ENCODE assay signal across 26 mouse cellular contexts in genomic region chr6:82846587-82847150, GRCm38 (mm10).
A peak's percentile ranks its signal among the peaks of the same experiment; 100 is the strongest.
DNase-seq lines count a peak whose midpoint lies in the region; ATAC-seq and TF ChIP-seq lines count a peak whose summit lies in the region.
"Had no signal": no experiment of that assay in that cellular context is flagged by ENCODE, and none has a peak within 500 bp of the region (broad histone marks: within the 10 kb centered on the region; RNA-seq: fewer than 3 reads in every experiment).

No protein-coding gene starts in this region.

- H3K4me2 ChIP-seq in stomach, postnatal 0 days (replicated peaks; ENCODE audit: low read depth), result no peak overlapping the region
- H3K4me2 ChIP-seq: heart, embryonic 12.5 days; hindbrain, embryonic 15.5 days; limb, embryonic 13.5 days; liver, embryonic 11.5 days; lung, embryonic 15.5 days had no signal

- TF ChIP-seq CTCF in layer of hippocampus, adult 2 months (conservative IDR thresholded peaks at IDR 0.05), result no peak
- TF ChIP-seq CTCF in stomach, postnatal 0 days (IDR thresholded peaks at IDR 0.05; ENCODE audit: low read depth), result no peak

- ATAC-seq in stomach, postnatal 0 days (ENCODE audit: low FRiP score, low TSS enrichment), result no peak
- ATAC-seq: forebrain, embryonic 14.5 days; inflammation-experienced regulatory T-cells, adult 6 months had no signal

- no peaks in the 10 kb centered on the region; the same call in 1 of the 2 replicates for H3K4me1 ChIP-seq in brown adipose tissue, adult 24 weeks (ENCODE audit: control insufficient read depth, insufficient read depth, insufficient read length, low read length)
- H3K4me1 ChIP-seq in stomach, postnatal 0 days (replicated peaks; ENCODE audit: control insufficient read depth, insufficient read depth), result no peaks in the 10 kb centered on the region
- H3K4me1 ChIP-seq: heart, embryonic 12.5 days; hindbrain, embryonic 15.5 days; limb, embryonic 13.5 days; lung, embryonic 15.5 days had no signal

- 0 out of 2 replicates have a peak overlapping the region, but pooled peaks have one; percentile 55 for H3K27ac ChIP-seq in layer of hippocampus, adult 2 months
- H3K27ac ChIP-seq in brown adipose tissue, adult 24 weeks (replicated peaks; ENCODE audit: low read depth, low read length), result peak overlapping the region; percentile 81
- H3K27ac ChIP-seq in stomach, postnatal 0 days (replicated peaks), result no peak overlapping the region
- H3K27ac ChIP-seq: hindbrain, embryonic 15.5 days; limb, embryonic 13.5 days; lung, embryonic 15.5 days had no signal

- no peak for TF ChIP-seq EP300 in stomach, postnatal 0 days (optimal IDR thresholded peaks at IDR 0.05)

- H3K36me3 ChIP-seq in stomach, postnatal 0 days (ENCODE audit: control insufficient read depth, insufficient read depth, low read length), result no peaks in the 10 kb centered on the region
- H3K36me3 ChIP-seq: G1E; heart, embryonic 12.5 days; hindbrain, embryonic 15.5 days; limb, embryonic 13.5 days; lung, embryonic 15.5 days had no signal

- no peak overlapping the region for H3K9ac ChIP-seq in stomach, postnatal 0 days (ENCODE audit: low read length)
- H3K9ac ChIP-seq: heart, embryonic 12.5 days; hindbrain, embryonic 15.5 days; limb, embryonic 13.5 days; lung, embryonic 15.5 days had no signal

- H3K9me3 ChIP-seq in stomach, postnatal 0 days (ENCODE audit: control insufficient read depth, low read length), result no peaks in the 10 kb centered on the region
- H3K9me3 ChIP-seq: G1E; heart, embryonic 12.5 days; hindbrain, embryonic 15.5 days; limb, embryonic 13.5 days; lung, embryonic 15.5 days had no signal

- WGBS in stomach, postnatal 0 days, result 68% methylated on average over 8 of the region's 8 CpGs

- H3K4me3 ChIP-seq in layer of hippocampus, adult 2 months, result no peak overlapping the region
- 0 out of 2 replicates have a peak overlapping the region, but pooled peaks have one; percentile 3 for H3K4me3 ChIP-seq in brown adipose tissue, adult 24 weeks (ENCODE audit: insufficient read depth, low read depth, low read length)
- no peak overlapping the region for H3K4me3 ChIP-seq in stomach, postnatal 0 days (ENCODE audit: low read depth, low read length)
- H3K4me3 ChIP-seq: heart, embryonic 12.5 days; hindbrain, embryonic 15.5 days; limb, embryonic 13.5 days; lung, embryonic 15.5 days had no signal

- no peak for DNase-seq in layer of hippocampus, adult 2 months (ENCODE audit: low spot score in 2 of 2)
- DNase-seq in layer of hippocampus, adult 9-11 months, result no peak
- DNase-seq in R1 (ENCODE audit: low read depth, low spot score), result peak; percentile 24
- no peak for DNase-seq in stomach, postnatal 0 days (ENCODE audit: low spot score)
- no peak for DNase-seq in left cerebral cortex, adult 11 months (ENCODE audit: low spot score)
- DNase-seq: cerebellum, adult 11 months; cerebellum, adult 9-10 months; cerebellum, postnatal 36 days; gastrocnemius, postnatal 25 days; heart, adult 18-20 months; kidney, adult 11 months; kidney, postnatal 14 days; lung, postnatal 4 days; midbrain, embryonic 14.5 days; spleen, adult 18-20 months; thymus, postnatal 4 days had no signal

- H3K27me3 ChIP-seq in stomach, postnatal 0 days (ENCODE audit: control insufficient read depth, insufficient read depth, low read length), result no peaks in the 10 kb centered on the region
- H3K27me3 ChIP-seq: CH12.LX; heart, embryonic 12.5 days; hindbrain, embryonic 15.5 days; limb, embryonic 13.5 days; lung, embryonic 15.5 days had no signal
